Mouse (Mus musculus): ENCODE measurements at regions not wholly inside any gene's neighbourhood (a gene's known extent, or its start where the extent isn't known, plus 50 kb on each side); places are given as distances from the start of the nearest gene placed in this dataset.

GRCm38 (mm10) chr8:88853200-88853599, 156.4 kb downstream of the Cyld start:
- no peak for TF ChIP-seq CTCF (conservative IDR thresholded peaks at IDR 0.05; ENCODE audit: low read length)
- TF ChIP-seq POU5F1 (IDR thresholded peaks at IDR 0.05; ENCODE audit: borderline replicate concordance, low read length) = no peak

All from E14TG2a.4 (cell line).